Mouse (Mus musculus) kidney, postnatal 0 days (tissue): ENCODE data around the gene Pck2. TPM values are rescaled to one million over a fixed set of nuclear protein-coding genes. Genes with fewer than 3 reads are reported as not detected.

Source experiments
- ATAC-seq: fragments of 200-750 bp; cut with Nextera tagmentation; replicated peaks from 2 replicates; pipeline ENCODE4 v1.8.0; 2017; ENCODE audit warnings: low read depth, moderate number of reproducible peaks, moderate TSS enrichment, moderate library complexity; ENCODE audit not compliant: low FRiP score
- DNase-seq: peaks from one replicate; pipeline ENCODE4 v3.0.0-alpha.2; 2016; ENCODE audit warnings: low spot score
- H3K27ac ChIP-seq: fragments of 300-500 bp; sonication (generic); 2 replicates; pipeline ENCODE4 v1.5.1; 2014; ENCODE audit warnings: mild to moderate bottlenecking
- H3K27me3 ChIP-seq: fragments of 300-500 bp; sonication (generic); 2 replicates; pipeline ENCODE4 v1.6.1; 2014; ENCODE audit warnings: low read length, mixed read lengths; ENCODE audit not compliant: insufficient read depth
- H3K36me3 ChIP-seq: fragments of 300-500 bp; sonication (generic); 2 replicates; pipeline ENCODE4 v1.6.1; 2014; ENCODE audit warnings: low read length, mixed read lengths; ENCODE audit not compliant: insufficient read depth
- H3K4me1 ChIP-seq: fragments of 300-500 bp; sonication (generic); replicated peaks from 2 replicates; pipeline ENCODE4 v1.6.1; 2014; ENCODE audit warnings: antibody characterized with exemption, low read length, mixed read lengths; ENCODE audit not compliant: insufficient read depth
- H3K4me2 ChIP-seq: fragments of 300-500 bp; sonication (generic); 2 replicates; pipeline ENCODE4 v1.6.1; 2014; ENCODE audit warnings: mild to moderate bottlenecking, low read length, moderate library complexity, mixed read lengths
- H3K4me3 ChIP-seq: fragments of 300-500 bp; sonication (generic); replicated peaks from 2 replicates; pipeline ENCODE4 v1.5.1; 2014; ENCODE audit warnings: low read depth, low read length
- H3K9ac ChIP-seq: fragments of 300-500 bp; sonication (generic); 2 replicates; pipeline ENCODE4 v1.6.1; 2014; ENCODE audit warnings: low read depth, low read length
- H3K9me3 ChIP-seq: fragments of 300-500 bp; sonication (generic); replicated peaks from 2 replicates; pipeline ENCODE4 v1.6.1; 2016; ENCODE audit warnings: low read length, inconsistent platforms, mixed read lengths
- CTCF ChIP-seq: IDR thresholded peaks from 2 replicates; pipeline ENCODE4 v1.5.1; 2016; ENCODE audit warnings: antibody characterized with exemption, low read depth, mild to moderate bottlenecking, moderate library complexity
- WGBS: fragments of 180-500 bp; shearing (Covaris S2); extraction: QIAGEN DNeasy Blood & Tissue Kit; methylation state at CpG from one replicate; pipeline ENCODE4 v1.1.7; 2014; 5-methylcytosine and 5-hydroxymethylcytosine counted together
- polyA plus RNA-seq: library from polyadenylated mRNA; unstranded; fragments of >200 nt; fragmentation: Nextera tagmentation; extraction: Ambion mirVana; gene quantifications from 2 replicates; pipeline ENCODE4 v1.2.1, GENCODE M21; 2015

The Pck2 gene
- 38.2 and 42.2 TPM in 2 replicates for polyA plus RNA-seq

- Histone ChIP-seq H3K4me2 (peak within 1 kb of the TSS; percentile 75), H3K27ac (peak within 1 kb of the TSS; percentile 94), H3K9me3 (no peaks in the 10 kb centered on the region), H3K9ac (peak within 1 kb of the TSS; percentile 74), H3K36me3 (peaks cover 21% of the 10 kb centered on the region), H3K4me1 (peaks cover 11% of the 10 kb centered on the region), H3K27me3 (no peaks in the 10 kb centered on the region), H3K4me3 (peak within 1 kb of the TSS; percentile 70)
- peak; percentile 97 for DNase-seq
- WGBS = under 1% methylated on average over 31 of the region's 32 CpGs
- no peak for TF ChIP-seq CTCF
- ATAC-seq = peak; percentile 95
These were observed at the start of gene Pck2 for GRCm38 (mm10) chr14:55540067-55540786. Gene Pck2, plus strand, starts transcription at chr14:55540266.

- 1% methylated on average over 52 of the region's 68 CpGs for WGBS
- Histone ChIP-seq H3K9ac (peak within 1 kb of the TSS; percentile 65), H3K9me3 (no peaks in the 10 kb centered on the region), H3K4me2 (peak within 1 kb of the TSS; percentile 73), H3K4me3 (peak within 1 kb of the TSS; percentile 54), H3K36me3 (peaks cover 7% of the 10 kb centered on the region; the same call in 1 of the 2 replicates), H3K27me3 (no peaks in the 10 kb centered on the region), H3K27ac (no peak within 1 kb of the TSS), H3K4me1 (0 out of 2 replicates have a peak, but pooled peaks cover 4% of the 10 kb centered on the region)
- DNase-seq = peak; percentile 70
- no peak for TF ChIP-seq CTCF
- peak; percentile 59 for ATAC-seq
These were observed 49.5 kb upstream of the Pck2 start, which contains the start of gene Carmil3 for GRCm38 (mm10) chr14:55490361-55491201. Gene Carmil3, plus strand, starts transcription at chr14:55490651.

- H3K4me3 ChIP-seq = peak overlapping the region; percentile 54
- TF ChIP-seq CTCF = no peak
- H3K4me2 ChIP-seq = peak overlapping the region; percentile 73
- under 1% methylated on average over 30 of the region's 30 CpGs for WGBS
- H3K27me3 ChIP-seq = no peaks in the 10 kb centered on the region
- H3K9ac ChIP-seq = peak overlapping the region; percentile 65
- H3K36me3 ChIP-seq = no peaks in the 10 kb centered on the region; the same call in 1 of the 2 replicates
- H3K4me1 ChIP-seq = 0 out of 2 replicates have a peak, but pooled peaks cover 4% of the 10 kb centered on the region
- DNase-seq (peak; percentile 67), ATAC-seq (peak; percentile 59)
- H3K27ac ChIP-seq = no peak overlapping the region
- no peaks in the 10 kb centered on the region for H3K9me3 ChIP-seq
These were observed 48.7 kb upstream of the Pck2 start for GRCm38 (mm10) chr14:55491291-55491833.

- DNase-seq (no peak), ATAC-seq (no peak)
- H3K9ac ChIP-seq = no peak overlapping the region
- 36% methylated on average over 3 of the region's 3 CpGs for WGBS
- no peaks in the 10 kb centered on the region for H3K9me3 ChIP-seq
- no peak overlapping the region for H3K4me3 ChIP-seq
- H3K4me2 ChIP-seq = no peak overlapping the region
- TF ChIP-seq CTCF = no peak
- 0 out of 2 replicates have a peak, but pooled peaks cover 4% of the 10 kb centered on the region for H3K4me1 ChIP-seq
- no peak overlapping the region for H3K27ac ChIP-seq
- no peaks in the 10 kb centered on the region for H3K27me3 ChIP-seq
- no peaks in the 10 kb centered on the region; the same call in 1 of the 2 replicates for H3K36me3 ChIP-seq
These were observed 48.0 kb upstream of the Pck2 start for GRCm38 (mm10) chr14:55492103-55492502.

GRCm38 (mm10) chr14:55495509-55496240 is 44.4 kb upstream of the Pck2 start:
- WGBS = 77% methylated on average over 20 of the region's 20 CpGs
- Histone ChIP-seq H3K4me1 (0 out of 2 replicates have a peak, but pooled peaks cover 4% of the 10 kb centered on the region), H3K27ac (no peak overlapping the region), H3K36me3 (no peaks in the 10 kb centered on the region), H3K4me2 (no peak overlapping the region), H3K9ac (no peak overlapping the region), H3K4me3 (no peak overlapping the region), H3K9me3 (no peaks in the 10 kb centered on the region), H3K27me3 (no peaks in the 10 kb centered on the region)
- no peak for TF ChIP-seq CTCF
- DNase-seq (no peak), ATAC-seq (no peak)
